Mouse (Mus musculus) MEL (cell line): ENCODE data around the gene Nf2. TPM values are rescaled to one million over a fixed set of nuclear protein-coding genes. Genes with fewer than 3 reads are reported as not detected.
A peak's percentile ranks its signal among the peaks of the same experiment; 100 is the strongest.

Source experiments
- DNase-seq: peaks from one replicate; pipeline ENCODE4 v3.0.0; 2011; ENCODE audit warnings: low read depth, low spot score
- H3K27ac ChIP-seq: 2 replicates; pipeline ENCODE4 v1.5.1; 2012; ENCODE audit warnings: low read depth, mild to moderate bottlenecking, control low read depth, low read length, moderate library complexity; ENCODE audit not compliant: control insufficient read depth
- H3K27me3 ChIP-seq, 2 experiments: fragments of 150-350 bp in 1 of 2; sonication (generic) in 1 of 2; 2 replicates each; pipeline ENCODE4 v1.6.1; 2012; ENCODE audit warnings: low read length in 2 of 2, mild to moderate bottlenecking in 2 of 2, improper control_type of control experiment in 1 of 2, moderate library complexity in 1 of 2; ENCODE audit not compliant: insufficient read depth in 2 of 2, control insufficient read depth in 1 of 2
- H3K36me3 ChIP-seq, 2 experiments: 2 replicates each; pipeline ENCODE4 v1.6.1; 2012 to 2014; ENCODE audit warnings: low read length in 2 of 2, improper control_type of control experiment in 1 of 2, inconsistent platforms in 1 of 2, mild to moderate bottlenecking in 1 of 2; ENCODE audit not compliant: insufficient read depth in 2 of 2, control insufficient read depth in 1 of 2
- H3K4me1 ChIP-seq, 2 experiments: fragments of 150-350 bp in 1 of 2; sonication (generic) in 1 of 2; 2 replicates each; pipeline ENCODE4 v1.6.1; 2012; ENCODE audit warnings: low read length in 2 of 2, improper control_type of control experiment in 1 of 2, mild to moderate bottlenecking in 1 of 2; ENCODE audit not compliant: insufficient read depth in 2 of 2, control insufficient read depth in 1 of 2
- H3K4me3 ChIP-seq, 2 experiments: fragments of 150-350 bp in 1 of 2; sonication (generic) in 1 of 2; 2 replicates each; pipeline ENCODE4 v1.5.1; 2012; ENCODE audit warnings: low read depth in 2 of 2, low read length in 2 of 2, mild to moderate bottlenecking in 2 of 2, moderate library complexity in 2 of 2, control low read depth in 1 of 2, improper control_type of control experiment in 1 of 2; ENCODE audit not compliant: control insufficient read depth in 1 of 2, insufficient read depth in 1 of 2
- H3K79me2 ChIP-seq: 2 replicates; pipeline ENCODE4 v1.6.1; 2012; ENCODE audit warnings: mild to moderate bottlenecking, low read length, moderate library complexity; ENCODE audit not compliant: control insufficient read depth, poor library complexity, insufficient read depth
- H3K9ac ChIP-seq: 2 replicates; pipeline ENCODE4 v1.6.1; 2012; ENCODE audit warnings: low read depth, mild to moderate bottlenecking, control low read depth, low read length, moderate library complexity; ENCODE audit not compliant: control insufficient read depth, poor library complexity, severe bottlenecking
- H3K9me3 ChIP-seq: fragments of 150-350 bp; sonication (generic); replicated peaks from 2 replicates; pipeline ENCODE4 v1.6.1; 2012; ENCODE audit warnings: mild to moderate bottlenecking, low read length, improper control_type of control experiment, moderate library complexity; ENCODE audit not compliant: insufficient read depth
- CHD2 ChIP-seq: IDR thresholded peaks from 2 replicates; pipeline ENCODE4 v1.6.1; 2011; ENCODE audit warnings: low read length, improper control_type of control experiment
- E2F4 ChIP-seq: IDR thresholded peaks from 2 replicates; pipeline ENCODE4 v1.6.1; 2011; ENCODE audit warnings: low read depth, low read length, improper control_type of control experiment, borderline replicate concordance
- ELF1 ChIP-seq: IDR thresholded peaks from 2 replicates; pipeline ENCODE4 v1.6.1; 2014; ENCODE audit warnings: low read depth, mild to moderate bottlenecking, inconsistent platforms, low read length, improper control_type of control experiment, moderate library complexity
- EP300 ChIP-seq, 2 experiments: IDR thresholded peaks; 2 replicates each; pipeline ENCODE4 v1.6.1; 2011; ENCODE audit warnings: improper control_type of control experiment in 2 of 2, low read length in 2 of 2, low read depth in 1 of 2, mild to moderate bottlenecking in 1 of 2
- ETS1 ChIP-seq: IDR thresholded peaks from 2 replicates; pipeline ENCODE4 v1.6.1; 2012; ENCODE audit warnings: low read depth, mild to moderate bottlenecking, inconsistent platforms, low read length, improper control_type of control experiment, moderate library complexity
- GABPA ChIP-seq: IDR thresholded peaks from 2 replicates; pipeline ENCODE4 v1.6.1; 2012; ENCODE audit warnings: low read depth, mild to moderate bottlenecking, inconsistent platforms, low read length, improper control_type of control experiment, moderate library complexity
- GATA1 ChIP-seq: IDR thresholded peaks from 2 replicates; pipeline ENCODE4 v1.6.1; 2011; ENCODE audit warnings: low read depth, low read length, improper control_type of control experiment
- JUND ChIP-seq: IDR thresholded peaks from 2 replicates; pipeline ENCODE4 v1.6.1; 2011; ENCODE audit warnings: low read depth, mild to moderate bottlenecking, improper control_type of control experiment, low read length
- KAT2A ChIP-seq: conservative IDR thresholded peaks from 2 replicates; pipeline ENCODE4 v1.6.1; 2012; ENCODE audit warnings: low read depth, low read length, improper control_type of control experiment, inconsistent platforms
- MAX ChIP-seq: IDR thresholded peaks from 2 replicates; pipeline ENCODE4 v1.6.1; 2011; ENCODE audit warnings: low read length, improper control_type of control experiment
- MAZ ChIP-seq: IDR thresholded peaks from 2 replicates; pipeline ENCODE4 v1.6.1; 2012; ENCODE audit warnings: low read depth, mild to moderate bottlenecking, inconsistent platforms, low read length, improper control_type of control experiment
- MXI1 ChIP-seq: IDR thresholded peaks from 2 replicates; pipeline ENCODE4 v1.6.1; 2011; ENCODE audit warnings: mild to moderate bottlenecking, low read depth, low read length, improper control_type of control experiment
- MYB ChIP-seq: IDR thresholded peaks from 2 replicates; pipeline ENCODE4 v1.6.1; 2011; ENCODE audit warnings: mild to moderate bottlenecking, low read depth, low read length, improper control_type of control experiment
- MYC ChIP-seq: IDR thresholded peaks from 2 replicates; pipeline ENCODE4 v1.6.1; 2011; ENCODE audit warnings: low read depth, mild to moderate bottlenecking, low read length, improper control_type of control experiment, moderate library complexity
- NELFE ChIP-seq: IDR thresholded peaks from 2 replicates; pipeline ENCODE4 v1.6.1; 2011; ENCODE audit warnings: low read depth, low read length, improper control_type of control experiment
- NRF1 ChIP-seq: IDR thresholded peaks from 2 replicates; pipeline ENCODE4 v1.6.1; 2014; ENCODE audit warnings: low read depth, mild to moderate bottlenecking, inconsistent platforms, low read length, improper control_type of control experiment, moderate library complexity; ENCODE audit not compliant: poor library complexity, insufficient read depth, severe bottlenecking
- POLR2A ChIP-seq, 2 experiments: IDR thresholded peaks; 2 replicates each; pipeline ENCODE4 v1.6.1; 2011 to 2012; ENCODE audit warnings: low read length in 2 of 2, mild to moderate bottlenecking in 2 of 2, control low read depth in 1 of 2, improper control_type of control experiment in 1 of 2, low read depth in 1 of 2, moderate library complexity in 1 of 2; ENCODE audit not compliant: control insufficient read depth in 1 of 2, insufficient read depth in 1 of 2, poor library complexity in 1 of 2
- POLR2AphosphoS2 ChIP-seq: IDR thresholded peaks from 2 replicates; pipeline ENCODE4 v1.6.1; 2011; ENCODE audit warnings: low read length, improper control_type of control experiment
- RAD21 ChIP-seq: IDR thresholded peaks from 2 replicates; pipeline ENCODE4 v1.6.1; 2011; ENCODE audit warnings: mild to moderate bottlenecking, low read depth, low read length, improper control_type of control experiment
- RCOR1 ChIP-seq: IDR thresholded peaks from 2 replicates; pipeline ENCODE4 v1.6.1; 2012; ENCODE audit warnings: low read depth, mild to moderate bottlenecking, inconsistent platforms, low read length, improper control_type of control experiment
- SIN3A ChIP-seq: IDR thresholded peaks from 2 replicates; pipeline ENCODE4 v1.6.1; 2012; ENCODE audit warnings: low read length, improper control_type of control experiment, inconsistent platforms
- TBP ChIP-seq: IDR thresholded peaks from 2 replicates; pipeline ENCODE4 v1.8.0; 2011; ENCODE audit warnings: low read depth, low read length, improper control_type of control experiment
- TCF12 ChIP-seq: IDR thresholded peaks from 2 replicates; pipeline ENCODE4 v1.6.1; 2014; ENCODE audit warnings: low read depth, mild to moderate bottlenecking, inconsistent platforms, low read length, improper control_type of control experiment, moderate library complexity
- UBTF ChIP-seq: IDR thresholded peaks from 2 replicates; pipeline ENCODE4 v1.6.1; 2012; ENCODE audit warnings: low read depth, mild to moderate bottlenecking, inconsistent platforms, low read length, improper control_type of control experiment, moderate library complexity, borderline replicate concordance; ENCODE audit not compliant: insufficient read depth
- USF1 ChIP-seq: IDR thresholded peaks from 2 replicates; pipeline ENCODE4 v1.6.1; 2014; ENCODE audit warnings: low read depth, mild to moderate bottlenecking, inconsistent platforms, low read length, improper control_type of control experiment, moderate library complexity
- USF2 ChIP-seq, 2 experiments: IDR thresholded peaks; 2 replicates each; pipeline ENCODE4 v1.6.1; 2011 to 2012; ENCODE audit warnings: improper control_type of control experiment in 2 of 2, low read length in 2 of 2, borderline replicate concordance in 1 of 2, inconsistent platforms in 1 of 2, low read depth in 1 of 2, mild to moderate bottlenecking in 1 of 2; ENCODE audit not compliant: insufficient read depth in 1 of 2
- ZC3H11A ChIP-seq: IDR thresholded peaks from 2 replicates; pipeline ENCODE4 v1.6.1; 2012; ENCODE audit warnings: low read depth, mild to moderate bottlenecking, inconsistent platforms, low read length, improper control_type of control experiment
- ZKSCAN1 ChIP-seq: IDR thresholded peaks from 2 replicates; pipeline ENCODE4 v1.6.1; 2012; ENCODE audit warnings: low read depth, mild to moderate bottlenecking, inconsistent platforms, low read length, improper control_type of control experiment, moderate library complexity
- ZMIZ1 ChIP-seq: IDR thresholded peaks from 2 replicates; pipeline ENCODE4 v1.6.1; 2012; ENCODE audit warnings: low read depth, mild to moderate bottlenecking, inconsistent platforms, low read length, improper control_type of control experiment, moderate library complexity
- ZNF384 ChIP-seq: IDR thresholded peaks from 2 replicates; pipeline ENCODE4 v1.6.1; 2012; ENCODE audit warnings: low read depth, mild to moderate bottlenecking, inconsistent platforms, low read length, improper control_type of control experiment
- polyA plus RNA-seq, 2 experiments: library from polyadenylated mRNA; stranded (reverse) in 1 of 2; unstranded in 1 of 2; fragments of >175 nt in 1 of 2; fragments of >200 nt in 1 of 2; gene quantifications; 2 replicates each; pipeline versions ENCODE4 v1.2.1 to v1.2.4; 2012; ENCODE audit warnings: low replicate concordance in 2 of 2, low read depth in 1 of 2; ENCODE audit not compliant: insufficient read length in 2 of 2, insufficient read depth in 1 of 2, missing spikeins in 1 of 2
- total RNA-seq: library from RNA; depleted of rRNA; stranded (reverse); fragments of 300-350 nt; gene quantifications from 2 replicates; pipeline ENCODE4 v1.2.3, GENCODE M21; 2012

Nf2 gene
- total and polyA plus RNA-seq, 3 experiments = 73.6 to 246 (median 95.6) TPM

DNA sequence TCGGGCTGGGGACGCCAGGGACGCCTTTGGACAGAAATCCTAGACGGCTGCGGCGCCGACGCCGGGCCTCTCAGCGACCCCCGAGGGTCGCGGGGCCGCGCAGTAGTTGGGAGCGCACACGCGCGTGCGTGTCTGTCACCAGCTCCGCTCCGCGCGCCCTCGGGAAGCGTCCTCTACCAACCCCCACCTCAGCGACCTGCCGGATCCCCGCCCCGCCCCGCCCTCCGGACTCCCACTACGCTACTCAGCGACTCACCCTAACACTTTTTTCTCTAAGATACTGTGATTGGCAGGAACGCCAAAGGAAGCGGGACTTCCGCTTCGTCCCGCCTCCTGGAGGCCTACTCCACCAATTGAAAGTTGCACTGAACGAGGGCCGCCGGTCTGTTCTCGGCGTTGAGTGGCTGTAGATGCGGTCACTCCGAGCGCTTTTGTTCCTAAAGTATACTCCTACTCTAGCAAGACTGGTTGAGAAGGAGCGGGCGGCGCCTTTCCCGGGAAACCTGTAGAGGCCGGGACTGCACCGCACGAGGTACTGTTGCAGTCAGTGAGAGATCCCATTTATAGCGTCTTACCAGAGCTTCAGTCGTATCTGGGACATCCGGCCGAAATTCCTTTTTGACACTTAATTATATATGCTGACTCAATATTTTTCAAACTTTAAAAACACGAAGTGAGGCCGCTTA, at the start of gene Nf2 (continued):
- TF ChIP-seq GABPA (no peak), EP300 (IDR thresholded peaks at IDR 0.05; ENCODE audit: low read depth in 1 of 2, low read length in 2 of 2) (no peak; a peak in 1 of 4 replicates), NELFE (peak; percentile 85), USF1 (no peak)

DNA sequence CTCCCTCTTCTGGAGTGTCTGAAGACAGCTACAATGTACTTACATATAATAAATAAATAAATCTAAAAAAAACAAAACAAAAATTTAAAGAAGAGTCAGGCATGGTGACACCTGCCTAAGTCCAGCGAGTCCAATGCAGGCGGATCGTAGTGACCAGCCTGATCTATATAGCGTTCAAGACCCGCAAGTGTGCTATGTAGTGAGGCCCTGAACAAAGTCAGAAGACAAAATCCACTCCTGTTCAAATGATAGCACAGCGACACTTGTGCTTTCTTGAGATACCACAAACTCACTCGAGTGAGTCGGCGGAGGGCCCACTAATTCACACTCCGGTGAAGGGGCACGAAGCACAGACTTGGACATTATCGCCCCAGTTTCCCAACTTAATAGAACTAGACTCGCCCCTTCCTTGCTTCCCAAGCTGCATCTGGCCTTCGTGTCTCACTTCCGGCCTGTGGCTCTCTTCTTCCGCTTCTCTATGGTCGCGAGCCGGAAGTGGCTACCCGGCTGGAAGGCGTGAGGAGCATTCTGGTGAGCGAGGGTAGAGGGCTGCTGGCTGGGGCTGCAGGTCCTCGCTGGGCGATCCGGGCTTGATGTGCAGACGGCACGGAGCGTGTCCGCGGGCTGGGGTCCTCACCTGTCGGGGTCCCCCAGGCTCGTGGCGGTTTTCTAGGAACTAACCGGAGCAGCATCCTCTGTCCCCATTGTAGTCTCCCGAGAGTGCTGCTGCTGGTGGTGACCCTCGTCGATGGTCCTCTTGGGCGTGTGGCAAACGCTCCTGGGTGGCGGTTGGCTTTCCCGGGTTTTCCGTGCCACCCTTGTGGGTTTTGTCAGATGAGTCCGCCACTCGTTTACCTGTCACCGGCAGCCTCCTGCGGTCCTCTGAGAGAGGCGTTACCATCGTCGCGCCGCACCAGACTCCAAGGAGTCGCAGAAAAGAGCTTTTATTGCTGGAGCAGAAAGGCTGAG, 45.8 kb upstream of the Nf2 start, which contains the start of gene Thoc5:
Thoc5 (plus strand) TSS at position 473 of the 969 bp plus-strand sequence.
- Histone ChIP-seq H3K9ac (peak within 1 kb of the TSS; percentile 98), H3K9me3 (no peaks in the 10 kb centered on the region), H3K79me2 (peaks cover 24% of the 10 kb centered on the region), H3K4me1 (peaks cover 2 to 4% of the 10 kb centered on the region in 2 experiments; a peak in 2 of 4 replicates), H3K36me3 (peaks cover 0 to 7% of the 10 kb centered on the region in 2 experiments; a peak in 3 of 4 replicates), H3K27ac (peak within 1 kb of the TSS; percentile 97), H3K27me3 (no peaks in the 10 kb centered on the region), H3K4me3 (peak within 1 kb of the TSS; percentile 61 to 89)
- peak; percentile 96 for DNase-seq
- TF ChIP-seq TBP (peak; percentile 92), JUND (0 out of 2 replicates have a peak, but pooled peaks have one; percentile 13), MXI1 (peak; percentile 97), ETS1 (0 out of 2 replicates have a peak, but pooled peaks have one; percentile 28), MAZ (no peak), USF1 (peak; percentile 17; the same call in 1 of the 2 replicates), RAD21 (no peak), ZNF384 (no peak), E2F4 (no peak; the same call in 1 of the 2 replicates), POLR2A (IDR thresholded peaks at IDR 0.05; ENCODE audit: control insufficient read depth in 1 of 2, insufficient read depth in 1 of 2, low read depth in 1 of 2, low read length in 2 of 2, poor library complexity in 1 of 2) (peak; percentile 94 to 99), RCOR1 (0 out of 2 replicates have a peak, but pooled peaks have one; percentile 46), ZMIZ1 (peak; percentile 94), ZKSCAN1 (0 out of 2 replicates have a peak, but pooled peaks have one; percentile 13), NRF1 (0 out of 2 replicates have a peak, but pooled peaks have one; percentile 2), ZC3H11A (no peak), NELFE (peak; percentile 97), MYC (no peak; the same call in 1 of the 2 replicates), MAX (peak; percentile 87; the same call in 1 of the 2 replicates), TCF12 (peak; percentile 70), MYB (no peak), GATA1 (no peak), POLR2AphosphoS2 (peak; percentile 99), GABPA (no peak), USF2 (IDR thresholded peaks at IDR 0.05; ENCODE audit: borderline replicate concordance in 1 of 2, insufficient read depth in 1 of 2, low read depth in 1 of 2, low read length in 2 of 2) (no peak), ELF1 (peak; percentile 99), EP300 (IDR thresholded peaks at IDR 0.05; ENCODE audit: low read depth in 1 of 2, low read length in 2 of 2) (peak in 1 of 2 experiments; percentile 4; a peak in 1 of 4 replicates), SIN3A (peak; percentile 98), UBTF (0 out of 2 replicates have a peak, but pooled peaks have one; percentile 54), KAT2A (peak; percentile 75), CHD2 (no peak)
